Mouse (Mus musculus) heart, embryonic 13.5 days (tissue): ENCODE measurements around the gene Tpx2. TPM values are rescaled to one million over a fixed set of nuclear protein-coding genes. Genes with fewer than 3 reads are reported as not detected.

ENCODE experiments used
- ATAC-seq: fragments of 200-750 bp; cut with Nextera tagmentation; 2 replicates; pipeline ENCODE4 v1.8.0; 2017; ENCODE audit warnings: moderate TSS enrichment; ENCODE audit not compliant: insufficient number of reproducible peaks, low FRiP score, low TSS enrichment; ENCODE audit errors: extremely low read depth
- H3K27ac ChIP-seq: fragments of 300-500 bp; sonication (generic); replicated peaks from 2 replicates; pipeline ENCODE4 v1.5.1; 2015; ENCODE audit warnings: moderate library complexity, mild to moderate bottlenecking, inconsistent platforms
- H3K27me3 ChIP-seq: fragments of 300-500 bp; sonication (generic); replicated peaks from 2 replicates; pipeline ENCODE4 v1.6.1; 2015; ENCODE audit warnings: mild to moderate bottlenecking, inconsistent platforms
- H3K36me3 ChIP-seq: fragments of 300-500 bp; sonication (generic); 2 replicates; pipeline ENCODE4 v1.6.1; 2015; ENCODE audit warnings: mild to moderate bottlenecking, inconsistent platforms
- H3K4me1 ChIP-seq: fragments of 300-500 bp; sonication (generic); 2 replicates; pipeline ENCODE4 v1.6.1; 2015; ENCODE audit warnings: inconsistent platforms
- H3K4me2 ChIP-seq: fragments of 300-500 bp; sonication (generic); 2 replicates; pipeline ENCODE4 v1.6.1; 2015; ENCODE audit warnings: inconsistent platforms, mild to moderate bottlenecking, moderate library complexity
- H3K4me3 ChIP-seq: fragments of 300-500 bp; sonication (generic); 2 replicates; pipeline ENCODE4 v1.5.1; 2015; ENCODE audit warnings: moderate library complexity, mild to moderate bottlenecking, inconsistent platforms
- H3K9ac ChIP-seq: fragments of 300-500 bp; sonication (generic); 2 replicates; pipeline ENCODE4 v1.6.1; 2015; ENCODE audit warnings: inconsistent platforms, mild to moderate bottlenecking, moderate library complexity
- H3K9me3 ChIP-seq: fragments of 300-500 bp; sonication (generic); 2 replicates; pipeline ENCODE4 v1.6.1; 2016; ENCODE audit warnings: inconsistent platforms
- WGBS: fragments of 180-500 bp; shearing (Covaris S2); methylation state at CpG from one replicate; pipeline ENCODE4 v1.1.7; 2015; ENCODE audit warnings: mixed read lengths; 5-methylcytosine and 5-hydroxymethylcytosine counted together
- polyA plus RNA-seq: library from polyadenylated mRNA; unstranded; fragments of >200 nt; fragmentation: Nextera tagmentation; extraction: Ambion mirVana; gene quantifications from 2 replicates; pipeline ENCODE4 v1.2.1, GENCODE M21; 2015

The Tpx2 gene
- polyA plus RNA-seq, 1 experiment from 2014 or later, result 55.5 TPM

- peaks cover 48% of the 10 kb centered on the region for H3K27me3 ChIP-seq
- no peaks in the 10 kb centered on the region for H3K9me3 ChIP-seq
- H3K4me1 ChIP-seq, result peaks cover 32% of the 10 kb centered on the region
- H3K9ac ChIP-seq, result no peak overlapping the region
- H3K27ac ChIP-seq, result no peak overlapping the region
- no peaks in the 10 kb centered on the region for H3K36me3 ChIP-seq
- no peak for ATAC-seq
- H3K4me3 ChIP-seq, result no peak overlapping the region
- H3K4me2 ChIP-seq, result no peak overlapping the region
- 41% methylated on average over 9 of the region's 9 CpGs for WGBS
These were observed 69.9 kb downstream of the Tpx2 start for GRCm38 (mm10) chr2:152917671-152918070.

- WGBS, result 25% methylated on average over 7 of the region's 7 CpGs
- no peak overlapping the region for H3K27ac ChIP-seq
- H3K9ac ChIP-seq, result 0 out of 2 replicates have a peak overlapping the region, but pooled peaks have one; percentile 52
These were observed 74.6 kb downstream of the Tpx2 start for GRCm38 (mm10) chr2:152922376-152922775.

GRCm38 (mm10) chr2:152923621-152924020 is 75.9 kb downstream of the Tpx2 start:
- no peak for ATAC-seq
- Histone ChIP-seq H3K4me3 (no peak overlapping the region), H3K9ac (no peak overlapping the region), H3K4me2 (no peak overlapping the region), H3K27ac (no peak overlapping the region), H3K9me3 (no peaks in the 10 kb centered on the region), H3K27me3 (peaks cover 11% of the 10 kb centered on the region), H3K4me1 (peaks cover 56% of the 10 kb centered on the region), H3K36me3 (no peaks in the 10 kb centered on the region)
- WGBS, result 80% methylated on average over 3 of the region's 3 CpGs

More at GRCm38 (mm10) chr2:152922376-152922775, 74.6 kb downstream of the Tpx2 start:
- Histone ChIP-seq H3K4me2 (no peak overlapping the region), H3K9me3 (no peaks in the 10 kb centered on the region), H3K4me1 (peaks cover 55% of the 10 kb centered on the region), H3K36me3 (no peaks in the 10 kb centered on the region), H3K4me3 (no peak overlapping the region), H3K27me3 (peaks cover 12% of the 10 kb centered on the region)
- ATAC-seq, result no peak

GRCm38 (mm10) chr2:152924128-152924527 is 76.4 kb downstream of the Tpx2 start:
- H3K4me3 ChIP-seq, result no peak overlapping the region
- ATAC-seq, result no peak
- H3K27ac ChIP-seq, result no peak overlapping the region
- H3K9me3 ChIP-seq, result no peaks in the 10 kb centered on the region
- no peak overlapping the region for H3K4me2 ChIP-seq
- peaks cover 11% of the 10 kb centered on the region for H3K27me3 ChIP-seq
- H3K36me3 ChIP-seq, result no peaks in the 10 kb centered on the region
- peaks cover 58% of the 10 kb centered on the region for H3K4me1 ChIP-seq
- H3K9ac ChIP-seq, result no peak overlapping the region
- WGBS, result 64% methylated on average over 8 of the region's 8 CpGs

- Histone ChIP-seq H3K36me3 (no peaks in the 10 kb centered on the region), H3K4me3 (no peak overlapping the region), H3K27ac (0 out of 2 replicates have a peak overlapping the region, but pooled peaks have one; percentile 73), H3K9me3 (no peaks in the 10 kb centered on the region), H3K4me2 (no peak overlapping the region), H3K27me3 (peaks cover 11% of the 10 kb centered on the region), H3K9ac (no peak overlapping the region), H3K4me1 (peaks cover 60% of the 10 kb centered on the region)
- ATAC-seq, result no peak
- WGBS, result 58% methylated on average over 5 of the region's 5 CpGs
These were observed 76.8 kb downstream of the Tpx2 start for GRCm38 (mm10) chr2:152924543-152924942.

- peak overlapping the region; percentile 73 for H3K27ac ChIP-seq
- no peak overlapping the region for H3K4me2 ChIP-seq
- peak; percentile 30; the same call in 1 of the 2 replicates for ATAC-seq
- WGBS, result 49% methylated on average over 11 of the region's 11 CpGs
- no peaks in the 10 kb centered on the region for H3K9me3 ChIP-seq
- H3K9ac ChIP-seq, result no peak overlapping the region
- H3K4me1 ChIP-seq, result peaks cover 67% of the 10 kb centered on the region
- peaks cover 10% of the 10 kb centered on the region; the same call in 1 of the 2 replicates for H3K27me3 ChIP-seq
- H3K36me3 ChIP-seq, result no peaks in the 10 kb centered on the region
- H3K4me3 ChIP-seq, result no peak overlapping the region
These were observed 77.6 kb downstream of the Tpx2 start for GRCm38 (mm10) chr2:152925189-152925872.

- H3K4me2 ChIP-seq, result no peak overlapping the region
- H3K4me1 ChIP-seq, result peaks cover 82% of the 10 kb centered on the region
- H3K9me3 ChIP-seq, result no peaks in the 10 kb centered on the region
- peaks cover 6% of the 10 kb centered on the region; the same call in 1 of the 2 replicates for H3K27me3 ChIP-seq
- no peak overlapping the region for H3K9ac ChIP-seq
- no peak for ATAC-seq
- 70% methylated on average over 9 of the region's 9 CpGs for WGBS
- H3K27ac ChIP-seq, result no peak overlapping the region
- H3K36me3 ChIP-seq, result no peaks in the 10 kb centered on the region
- H3K4me3 ChIP-seq, result no peak overlapping the region
These were observed 79.1 kb downstream of the Tpx2 start for GRCm38 (mm10) chr2:152926896-152927295.

GRCm38 (mm10) chr2:152927371-152927770 is 79.6 kb downstream of the Tpx2 start:
- no peak overlapping the region for H3K4me3 ChIP-seq
- no peaks in the 10 kb centered on the region for H3K9me3 ChIP-seq
- H3K4me2 ChIP-seq, result no peak overlapping the region
- 29% methylated on average over 5 of the region's 5 CpGs for WGBS
- peaks cover 82% of the 10 kb centered on the region for H3K4me1 ChIP-seq
- peaks cover 11% of the 10 kb centered on the region; the same call in 1 of the 2 replicates for H3K27me3 ChIP-seq
- no peaks in the 10 kb centered on the region for H3K36me3 ChIP-seq
- no peak overlapping the region for H3K9ac ChIP-seq
- peak overlapping the region; percentile 61; the same call in 1 of the 2 replicates for H3K27ac ChIP-seq
- no peak for ATAC-seq

GRCm38 (mm10) chr2:152928219-152928987 is 80.6 kb downstream of the Tpx2 start:
- 42% methylated on average over 14 of the region's 14 CpGs for WGBS
- Histone ChIP-seq H3K4me1 (peaks cover 90% of the 10 kb centered on the region), H3K4me3 (no peak overlapping the region), H3K36me3 (no peaks in the 10 kb centered on the region), H3K27ac (peak overlapping the region; percentile 61), H3K9me3 (no peaks in the 10 kb centered on the region), H3K27me3 (peaks cover 15% of the 10 kb centered on the region; the same call in 1 of the 2 replicates), H3K4me2 (no peak overlapping the region), H3K9ac (peak overlapping the region; percentile 37; the same call in 1 of the 2 replicates)
- ATAC-seq, result no peak

GRCm38 (mm10) chr2:152928988-152929370 is 81.2 kb downstream of the Tpx2 start:
- H3K9ac ChIP-seq, result no peak overlapping the region
- no peak overlapping the region for H3K4me2 ChIP-seq
- H3K36me3 ChIP-seq, result no peaks in the 10 kb centered on the region
- ATAC-seq, result no peak
- H3K27ac ChIP-seq, result peak overlapping the region; percentile 61
- peaks cover 18% of the 10 kb centered on the region for H3K27me3 ChIP-seq
- WGBS, result 45% methylated on average over 3 of the region's 3 CpGs
- peaks cover 91% of the 10 kb centered on the region for H3K4me1 ChIP-seq
- no peak overlapping the region for H3K4me3 ChIP-seq
- no peaks in the 10 kb centered on the region for H3K9me3 ChIP-seq

- no peak overlapping the region for H3K9ac ChIP-seq
- no peaks in the 10 kb centered on the region for H3K36me3 ChIP-seq
- H3K27ac ChIP-seq, result peak overlapping the region; percentile 61
- peak overlapping the region; percentile 34 for H3K4me2 ChIP-seq
- 20% methylated on average over 2 of the region's 2 CpGs for WGBS
- no peaks in the 10 kb centered on the region for H3K9me3 ChIP-seq
- H3K27me3 ChIP-seq, result peaks cover 27% of the 10 kb centered on the region
- peaks cover 79% of the 10 kb centered on the region for H3K4me1 ChIP-seq
- no peak overlapping the region for H3K4me3 ChIP-seq
- no peak for ATAC-seq
These were observed 82.5 kb downstream of the Tpx2 start for GRCm38 (mm10) chr2:152930276-152930675.
